Mouse (Mus musculus): ENCODE measurements at regions not wholly inside any gene's neighbourhood (a gene's known extent, or its start where the extent isn't known, plus 50 kb on each side); places are given as distances from the start of the nearest gene placed in this dataset.
A peak's percentile ranks its signal among the peaks of the same experiment; 100 is the strongest.

DNA sequence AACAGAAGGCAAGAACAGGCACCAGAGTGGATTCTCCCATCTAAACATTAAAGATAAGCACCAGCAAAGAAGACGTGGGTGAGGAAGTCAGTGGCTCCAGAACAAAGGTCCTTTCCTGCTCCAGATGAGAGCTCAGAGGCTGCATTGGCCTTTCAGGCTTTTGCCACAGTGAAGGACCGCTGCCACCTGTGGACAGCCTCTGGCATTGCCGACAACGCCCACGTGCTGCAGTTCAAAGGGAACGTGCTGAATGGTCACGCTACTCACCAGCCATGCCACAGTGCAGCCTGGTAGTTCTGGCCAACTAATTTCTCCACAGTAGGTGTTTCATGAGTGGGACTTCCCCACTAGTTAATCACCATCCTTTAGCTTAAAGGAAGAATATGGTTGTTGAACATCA is 365.1 kb downstream of the Dmrt2 start:
- DNase-seq (ENCODE audit: low spot score): peak; percentile 33

DNA sequence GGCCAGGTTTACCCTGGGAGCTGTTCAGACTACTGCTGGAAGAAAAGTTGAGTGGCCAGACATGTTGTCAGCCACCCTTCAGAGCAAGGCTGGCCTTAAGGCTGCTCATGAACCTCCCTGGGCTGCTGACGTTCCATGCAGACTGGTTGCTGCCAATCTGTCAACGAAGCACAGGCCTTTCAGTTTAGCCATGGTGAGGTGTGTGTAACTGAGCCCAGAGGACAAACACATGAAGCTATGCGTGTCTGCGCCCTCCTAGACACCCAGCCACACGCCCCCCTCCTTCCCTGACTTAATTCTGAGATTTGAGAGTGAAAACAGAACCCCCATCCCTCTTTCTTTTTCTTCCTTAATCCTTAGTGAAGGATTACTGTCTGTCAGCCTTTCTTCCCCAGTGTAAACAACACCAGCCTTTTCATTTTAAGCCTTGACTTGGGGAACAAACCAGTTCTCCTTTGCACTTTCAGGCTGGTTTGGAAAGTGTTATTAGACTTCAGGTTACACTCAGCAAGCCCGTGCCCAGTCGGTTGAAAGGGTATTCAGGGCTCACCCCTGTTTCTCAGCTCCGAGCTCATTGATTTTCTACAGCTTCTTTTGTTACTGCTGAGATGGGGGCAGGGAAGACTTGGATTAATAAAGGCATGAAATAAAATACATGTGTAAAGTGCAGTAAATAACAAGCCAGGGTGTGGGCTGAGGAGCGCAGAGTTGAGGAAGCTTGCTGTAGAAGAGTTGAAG is 379.4 kb downstream of the Dmrt2 start:
- DNase-seq (ENCODE audit: low spot score): no peak

DNA sequence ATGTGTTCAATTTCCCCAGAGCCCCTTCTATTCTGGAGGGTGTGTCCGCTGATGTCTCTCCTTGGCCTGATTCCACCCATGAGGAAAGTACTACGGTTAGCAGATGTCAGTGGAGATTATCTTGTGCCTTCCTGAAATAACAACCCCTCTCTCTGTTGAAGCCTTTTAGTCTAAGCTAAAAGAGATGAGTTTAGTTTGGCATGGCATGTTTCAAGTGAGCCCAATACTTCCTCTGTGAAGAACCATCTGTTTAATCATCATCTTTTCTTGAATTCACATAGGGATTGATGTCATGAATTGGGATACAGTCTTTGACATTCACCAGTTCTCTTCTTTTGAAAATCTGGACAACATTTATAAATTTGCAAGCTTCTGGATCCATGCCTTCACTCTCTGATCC is 387.5 kb downstream of the Dmrt2 start:
- no peak for DNase-seq (ENCODE audit: low spot score)

DNA sequence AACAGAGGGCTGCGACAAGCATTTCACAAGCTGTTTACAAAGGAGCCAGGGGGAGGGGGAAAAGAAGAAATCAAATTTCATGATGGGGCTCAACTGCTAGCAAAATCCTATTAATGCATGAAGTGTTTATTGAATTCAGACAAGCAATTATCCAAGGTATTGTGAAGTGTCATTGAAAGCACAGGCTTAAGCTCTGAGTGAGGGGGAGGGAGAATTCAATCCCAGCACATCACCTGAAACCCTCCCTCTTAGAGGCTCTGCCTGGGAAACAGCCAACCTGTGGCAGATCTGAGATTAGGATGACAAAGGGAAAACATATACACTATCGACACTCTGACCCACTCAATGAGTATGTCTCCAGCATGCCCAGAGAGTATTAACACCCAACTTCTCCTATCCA is 396.3 kb downstream of the Dmrt2 start:
- no peak for DNase-seq (ENCODE audit: low spot score)

DNA sequence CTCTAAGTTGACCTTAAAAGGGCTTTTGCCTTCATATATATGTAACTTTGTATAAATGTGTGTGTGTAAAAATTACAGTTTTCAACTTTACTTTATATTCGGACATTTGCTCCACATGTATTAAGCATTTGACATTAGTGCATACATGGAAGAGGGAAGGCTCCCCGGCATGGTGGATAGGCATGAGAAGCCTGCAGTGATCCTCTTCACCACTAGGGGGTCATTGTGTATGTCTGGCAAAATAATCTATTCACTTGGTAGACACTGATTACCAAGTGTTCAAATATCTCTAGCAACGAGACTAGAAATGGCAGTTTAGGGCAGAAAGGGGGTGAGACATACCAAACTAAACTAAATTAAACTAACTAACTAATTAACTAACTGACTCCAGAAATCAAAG is 397.7 kb downstream of the Dmrt2 start:
- DNase-seq (ENCODE audit: low spot score): no peak

DNA sequence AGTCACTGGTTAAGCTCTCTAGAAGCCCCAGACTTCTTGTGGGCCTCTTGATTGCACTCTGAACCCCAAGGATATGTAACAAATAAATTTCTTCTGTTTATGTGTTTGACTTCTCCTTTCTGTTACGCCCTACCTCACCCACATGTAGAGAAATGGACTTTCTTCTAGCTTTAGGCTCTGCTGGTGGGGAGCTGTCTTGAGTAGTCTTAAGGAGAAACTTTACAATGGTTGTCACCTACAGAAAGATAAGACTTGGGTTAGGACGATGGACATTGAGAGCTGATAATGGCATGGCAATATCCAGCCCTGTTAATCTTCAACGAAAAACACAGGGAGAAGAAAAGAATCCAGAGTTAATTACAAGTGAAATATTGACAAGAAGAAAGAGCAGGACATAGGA is 416.1 kb downstream of the Dmrt2 start:
- no peak for DNase-seq (ENCODE audit: low spot score)

DNA sequence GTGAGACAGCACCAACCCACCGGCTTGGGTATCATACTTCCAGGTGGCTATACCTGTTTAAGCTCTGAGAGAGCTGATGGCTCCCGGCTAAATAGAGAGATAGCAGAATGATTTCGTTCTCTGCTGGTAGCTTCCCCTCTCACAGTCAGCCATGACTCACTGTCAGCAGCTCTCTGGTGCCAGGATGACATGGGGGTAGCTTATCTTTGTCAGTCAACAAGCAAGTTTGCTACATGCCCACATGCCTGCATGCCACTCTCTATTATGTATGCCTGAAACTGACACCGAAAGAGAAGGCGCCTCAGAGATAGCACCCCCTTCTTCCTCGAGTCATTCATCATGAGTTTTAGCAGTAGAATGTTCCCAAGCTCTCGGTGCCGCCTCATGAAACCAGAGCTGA is 419.2 kb downstream of the Dmrt2 start:
- no peak for DNase-seq (ENCODE audit: low spot score)

DNA sequence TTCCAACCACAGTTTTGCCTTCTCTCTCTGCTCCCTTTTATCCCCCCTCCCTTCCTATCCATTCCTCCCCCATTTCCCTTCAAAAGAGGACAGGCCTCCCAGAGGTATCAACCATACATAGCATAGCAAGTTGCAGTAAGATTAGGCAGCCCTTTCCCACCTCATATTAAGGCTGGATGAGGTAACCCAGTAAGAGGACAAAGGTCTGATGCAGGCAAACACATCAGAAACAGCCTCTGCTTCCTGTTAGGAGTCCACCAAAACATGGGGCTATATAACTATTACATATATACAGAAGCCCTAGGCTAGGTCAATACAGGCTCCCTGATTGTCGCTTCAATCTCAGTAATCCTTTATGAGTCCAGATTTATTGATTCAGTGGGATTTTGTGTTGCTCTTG is 421.6 kb downstream of the Dmrt2 start:
- DNase-seq (ENCODE audit: low spot score): no peak

DNA sequence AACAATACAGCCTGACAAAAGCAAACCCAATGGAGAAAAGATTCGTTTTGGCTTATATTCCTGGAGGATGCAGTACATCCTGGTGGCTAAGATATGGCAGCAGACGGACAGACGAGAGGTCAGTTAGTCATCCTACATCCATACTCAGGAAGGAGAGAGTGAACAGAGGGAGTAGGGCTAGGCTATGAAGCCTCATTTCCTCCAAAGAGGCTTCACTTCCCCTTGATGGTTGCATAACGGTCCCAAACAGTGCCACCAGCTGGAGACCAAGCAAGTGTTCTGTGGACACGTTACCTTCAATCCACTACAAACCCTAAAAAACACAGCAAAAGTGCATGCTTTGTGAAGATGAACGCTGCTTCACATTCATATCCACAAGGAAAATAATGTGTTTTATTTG is 442.1 kb downstream of the Dmrt2 start:
- DNase-seq (ENCODE audit: low spot score): no peak

DNA sequence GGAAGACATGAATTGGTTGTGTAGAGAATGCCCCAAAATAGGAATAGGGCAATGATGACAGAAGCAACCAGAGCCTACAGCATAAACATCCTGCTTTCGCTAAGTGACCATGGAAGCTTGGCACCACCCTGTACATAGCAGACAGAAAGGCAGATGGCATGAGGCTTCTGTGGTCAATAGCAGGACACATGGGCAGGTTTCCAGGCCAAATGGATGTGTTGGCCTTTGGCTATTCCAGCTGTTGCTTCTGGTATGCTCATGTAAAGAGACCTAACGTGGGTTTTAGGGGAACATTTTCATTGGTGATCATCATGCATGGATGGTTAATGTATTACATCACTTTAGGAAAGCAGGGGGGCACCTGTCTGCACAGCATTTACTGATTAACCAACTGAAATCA is 456.2 kb downstream of the Dmrt2 start:
- DNase-seq (ENCODE audit: low spot score): no peak

DNA sequence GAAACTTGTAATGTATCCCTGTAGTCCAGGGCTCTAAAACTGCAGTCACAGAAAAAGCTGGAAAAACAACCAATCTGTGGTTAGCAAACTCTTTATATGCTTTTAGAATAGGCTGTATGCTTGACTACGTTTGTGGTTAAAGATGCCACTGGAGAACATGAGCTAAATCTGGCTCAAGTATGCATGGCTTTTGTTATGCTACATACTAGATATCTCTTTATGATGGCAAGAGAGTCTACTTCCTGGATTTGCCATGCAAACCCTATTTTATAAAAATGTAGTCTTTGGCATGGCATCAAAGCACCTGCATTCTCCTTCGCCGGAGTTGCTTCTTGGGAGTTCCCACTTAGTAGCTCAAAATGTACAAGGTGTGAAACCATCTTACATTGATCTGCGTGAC is 462.2 kb downstream of the Dmrt2 start:
- DNase-seq (ENCODE audit: low spot score): no peak

DNA sequence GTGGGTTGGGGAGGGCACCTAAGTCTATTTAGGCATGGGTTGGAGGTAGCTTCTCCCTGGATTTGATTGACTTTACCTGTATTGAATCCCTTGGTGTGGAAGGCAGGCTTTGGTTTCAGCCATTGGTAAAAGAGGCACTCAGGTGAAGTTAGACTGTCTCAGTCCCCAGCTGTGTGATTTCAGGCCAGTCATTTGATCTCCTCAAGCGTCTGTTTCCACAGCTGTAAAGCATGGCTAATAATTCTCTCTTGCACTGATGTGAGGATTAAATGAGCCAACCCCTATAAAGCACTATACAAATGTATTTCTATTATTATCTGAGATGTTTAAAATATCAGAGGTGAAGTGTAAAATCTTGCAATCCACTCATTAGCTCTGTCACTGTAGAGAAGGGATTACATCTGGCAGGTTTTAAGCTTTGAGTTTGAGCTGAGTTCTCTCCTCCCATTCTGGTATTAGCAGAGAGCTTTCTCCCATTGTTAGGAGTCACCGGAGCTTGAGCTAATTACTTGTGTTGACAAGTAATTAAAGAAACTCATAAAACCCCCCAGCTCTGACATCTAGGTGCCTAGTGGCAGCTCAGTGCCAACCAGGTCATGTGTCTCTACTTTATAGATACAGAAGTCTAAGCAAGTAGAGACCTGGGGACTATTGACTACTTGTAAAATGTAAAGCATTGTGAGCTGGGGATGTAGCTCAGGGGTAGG is 463.3 kb downstream of the Dmrt2 start:
- no peak for DNase-seq (ENCODE audit: low spot score)

DNA sequence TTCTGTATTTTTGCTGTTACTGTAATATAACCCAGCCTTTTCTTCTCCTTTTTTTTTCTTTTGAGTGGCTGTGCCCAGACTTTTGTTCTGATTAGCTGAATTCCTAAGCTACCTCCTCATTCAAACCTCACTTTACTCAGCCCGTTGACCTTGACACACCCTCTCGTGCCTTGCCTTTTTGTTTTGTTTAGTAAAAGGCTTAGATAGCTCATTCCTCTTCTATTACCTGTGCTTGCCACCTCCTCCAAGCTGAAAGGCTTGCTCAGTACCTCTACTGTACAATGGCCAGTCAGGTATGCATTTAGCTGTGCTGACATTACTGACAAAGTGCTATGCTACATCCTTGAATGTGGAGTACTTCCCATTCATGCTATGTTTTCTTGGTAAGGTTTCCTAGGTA is 464.2 kb upstream of the Smarca2 start:
- no peak for DNase-seq (ENCODE audit: low spot score)

DNA sequence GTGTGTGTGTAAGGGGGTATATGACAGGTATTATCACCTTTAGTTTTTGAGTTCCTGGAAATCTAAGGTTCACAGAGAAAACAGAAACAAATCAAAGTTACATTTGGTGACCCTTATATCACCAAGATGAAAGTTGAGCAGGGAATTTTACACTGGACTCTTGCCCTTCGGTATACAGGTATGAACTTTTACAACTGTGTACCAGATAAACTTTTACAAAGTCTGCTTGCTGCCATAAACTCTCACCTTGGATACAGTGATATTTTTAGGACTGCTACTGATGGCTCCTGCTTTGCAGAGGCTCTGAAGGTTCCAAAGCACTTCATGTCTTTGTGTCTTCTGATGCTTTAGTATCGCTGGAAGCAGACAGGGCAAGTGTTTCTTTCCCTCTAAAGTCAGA is 461.3 kb upstream of the Smarca2 start:
- no peak for DNase-seq (ENCODE audit: low spot score)

DNA sequence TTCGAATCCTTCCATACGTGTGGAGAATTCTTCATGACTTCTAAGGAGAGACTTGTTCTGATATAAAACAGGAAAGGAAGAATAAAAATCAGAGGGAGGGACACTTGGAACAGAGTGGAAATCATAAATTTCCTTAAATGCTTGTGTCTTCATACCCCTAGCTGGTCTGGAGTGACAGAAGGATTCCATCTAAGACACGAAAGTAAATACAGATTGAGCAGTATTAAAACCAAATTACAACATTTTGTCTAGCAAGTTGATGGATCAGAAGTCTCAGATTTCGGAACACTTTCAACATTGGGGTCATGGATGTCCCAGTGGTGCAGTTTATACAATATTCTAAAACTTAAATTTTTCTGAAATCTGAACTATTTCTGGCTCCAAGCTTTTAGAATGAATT is 453.6 kb upstream of the Smarca2 start:
- no peak for DNase-seq (ENCODE audit: low spot score)

DNA sequence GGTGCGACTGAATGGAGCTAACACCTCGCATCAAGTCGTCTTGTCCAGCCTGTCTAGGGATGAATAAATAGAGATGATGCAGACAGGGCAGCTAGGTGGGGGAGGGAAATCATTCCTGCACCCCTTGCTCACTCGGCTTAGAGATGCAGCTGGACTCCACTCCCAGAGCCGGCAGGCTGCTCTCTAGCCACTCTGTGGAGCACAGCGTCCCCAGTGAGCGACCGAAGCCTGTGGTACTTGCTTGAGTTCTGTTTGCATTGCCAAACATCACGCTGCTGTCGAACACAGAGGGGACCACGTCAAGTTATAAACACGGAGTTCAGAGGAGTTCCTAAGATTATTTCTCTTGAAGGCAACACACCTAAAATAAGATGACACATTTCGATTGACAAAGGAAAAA is 439.9 kb upstream of the Smarca2 start:
- DNase-seq (ENCODE audit: low spot score): no peak

DNA sequence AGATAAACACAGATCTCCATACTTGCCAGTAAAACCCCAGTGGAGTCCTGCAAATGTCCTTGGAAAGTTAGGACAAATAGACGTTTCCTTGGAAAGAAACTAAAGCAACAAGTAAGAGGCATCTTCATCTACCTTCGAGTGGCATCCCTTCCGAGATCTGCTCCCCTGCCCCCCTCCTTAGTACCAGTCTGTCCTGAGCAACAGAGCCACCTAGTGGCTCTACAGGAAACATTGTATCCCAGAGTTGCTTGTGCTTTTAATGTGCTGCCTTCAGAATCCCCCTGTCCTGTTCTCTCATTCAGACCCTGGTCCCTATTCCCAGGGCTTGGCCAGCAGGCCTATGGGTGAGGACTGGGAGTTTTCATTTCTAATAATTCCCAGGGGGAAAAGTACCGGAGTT is 423.1 kb upstream of the Smarca2 start:
- DNase-seq (ENCODE audit: low spot score): no peak

DNA sequence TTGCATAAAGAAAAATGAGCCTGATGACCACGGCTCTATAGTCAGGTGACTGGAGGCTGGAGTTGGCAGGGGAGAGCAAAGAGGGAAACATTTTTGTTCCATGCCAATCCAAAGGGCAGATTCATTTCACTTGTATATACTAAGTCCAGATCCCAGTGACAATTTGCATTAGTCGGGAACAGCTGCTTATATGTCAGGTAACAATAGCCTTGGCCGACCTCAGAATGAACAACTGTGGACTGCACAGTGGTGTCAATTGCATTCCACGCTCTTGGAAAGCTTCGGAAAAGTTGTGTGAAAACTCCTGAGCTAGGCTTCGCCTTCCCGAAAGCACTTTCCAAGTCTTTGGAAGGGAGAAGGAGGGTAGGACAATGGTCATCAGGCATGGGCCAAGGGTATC is 419.8 kb upstream of the Smarca2 start:
- DNase-seq (ENCODE audit: low spot score): no peak

DNA sequence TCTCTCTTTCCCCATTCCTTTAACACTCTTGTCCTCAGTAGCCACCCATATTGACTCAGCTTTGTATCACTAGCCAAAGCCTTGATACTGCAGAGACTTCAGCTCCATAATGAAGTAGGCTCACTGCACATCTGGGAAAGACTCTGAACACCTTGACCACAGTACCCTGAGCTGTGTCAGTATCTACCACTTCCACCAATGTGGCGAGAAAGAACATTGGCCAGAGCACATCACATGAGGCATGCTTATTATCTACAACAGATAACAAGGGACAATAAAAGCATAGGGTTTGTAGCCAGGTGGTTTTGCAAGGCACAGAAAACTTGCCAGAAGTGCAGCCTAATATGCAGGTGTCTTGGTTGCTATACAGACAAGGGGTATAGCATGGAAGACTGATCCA is 414.0 kb upstream of the Smarca2 start:
- DNase-seq (ENCODE audit: low spot score): no peak

DNA sequence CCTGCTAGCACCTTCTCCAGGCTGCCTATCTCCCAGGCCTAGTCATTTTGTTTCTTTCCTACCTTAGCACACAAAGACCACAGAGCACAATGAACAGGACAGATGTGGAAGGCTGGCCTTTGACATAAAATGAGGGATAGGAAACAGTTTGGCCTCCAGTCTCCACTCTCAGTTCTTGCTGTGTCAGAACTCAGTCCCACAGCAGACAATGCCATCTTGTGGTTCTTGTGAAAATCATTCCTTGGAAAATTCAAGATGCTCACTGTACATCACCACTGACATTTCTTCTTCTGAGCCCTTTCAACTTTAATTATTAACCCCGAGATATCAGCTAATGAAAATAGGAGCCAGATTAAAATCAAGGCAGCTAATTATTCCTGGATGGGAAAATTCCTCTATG is 411.2 kb upstream of the Smarca2 start:
- no peak for DNase-seq (ENCODE audit: low spot score)

DNA sequence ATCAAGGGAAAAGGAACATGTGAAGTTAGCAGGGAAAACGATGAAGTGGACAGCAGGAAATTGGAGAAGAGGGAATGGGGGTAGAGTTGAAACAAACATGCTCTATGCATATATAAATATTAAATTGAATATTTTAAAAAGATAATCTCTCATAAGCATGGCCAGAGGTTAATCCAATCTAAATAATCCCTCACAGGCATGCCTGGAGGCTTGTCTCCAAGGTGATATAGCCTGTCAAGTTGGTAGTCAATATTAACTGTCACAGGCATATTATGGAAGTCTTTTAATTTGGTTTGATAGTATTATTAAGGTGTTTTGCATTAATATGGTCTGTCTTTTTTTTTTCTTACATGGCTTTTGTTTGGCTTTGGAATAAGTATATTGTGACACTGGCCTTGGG is 396.1 kb upstream of the Smarca2 start:
- no peak for DNase-seq (ENCODE audit: low spot score)

DNA sequence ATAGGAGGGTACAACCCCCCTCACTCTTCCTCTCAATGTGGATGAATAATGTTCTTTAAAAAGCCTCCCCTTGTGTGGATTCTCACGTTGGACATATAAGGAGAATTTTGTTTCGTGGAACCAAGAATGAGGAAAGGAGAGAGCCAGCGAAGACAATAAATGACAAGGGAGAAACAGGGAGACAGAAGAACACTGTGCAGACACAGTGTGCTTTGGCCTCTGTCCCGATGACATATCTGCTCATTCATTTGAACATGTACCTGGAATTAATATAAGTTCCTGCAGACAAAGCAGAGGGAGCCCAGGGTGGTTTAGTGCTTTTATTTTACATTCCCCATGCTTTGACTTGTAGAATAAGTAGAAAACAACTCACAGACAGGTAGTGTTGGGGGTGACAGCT is 370.3 kb upstream of the Smarca2 start:
- DNase-seq (ENCODE audit: low spot score): no peak

DNA sequence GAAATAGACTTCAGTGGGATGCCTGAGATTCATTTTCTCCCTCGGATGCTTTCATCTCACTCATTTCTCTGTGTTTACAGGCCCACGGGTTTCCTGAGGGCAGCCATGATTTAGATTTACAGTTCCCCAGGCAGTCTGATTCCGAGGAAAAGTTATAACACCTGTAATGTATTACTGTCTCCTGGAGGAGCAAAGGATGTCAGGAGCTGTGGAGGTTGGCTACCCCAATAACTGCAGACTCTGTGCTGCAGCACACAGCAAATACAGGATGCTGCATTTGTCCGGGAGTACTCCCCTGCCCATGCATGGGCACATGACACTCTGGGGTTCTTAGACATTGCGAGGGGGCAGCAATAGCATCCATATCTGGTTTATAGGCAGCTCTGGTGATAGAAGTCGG is 360.8 kb upstream of the Smarca2 start:
- DNase-seq (ENCODE audit: low spot score): no peak

DNA sequence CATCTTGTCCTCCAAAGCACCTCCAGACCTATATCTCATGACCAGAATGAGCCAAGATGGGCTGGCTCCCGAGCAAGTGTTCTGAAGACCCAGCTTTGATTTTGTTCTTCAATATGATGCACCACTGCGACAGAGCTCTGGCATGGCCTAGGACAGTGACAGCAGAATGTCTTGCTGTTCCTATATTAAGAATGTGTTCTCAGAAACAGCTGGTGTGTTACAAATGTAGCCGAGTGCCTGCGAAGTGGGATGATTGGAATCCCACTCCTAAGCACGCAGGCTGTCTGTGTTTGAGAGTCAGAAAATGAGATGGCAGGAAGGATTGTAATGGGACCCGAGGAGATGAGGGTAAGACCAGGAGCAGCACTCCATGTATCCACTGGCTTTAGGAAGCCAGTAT is 355.1 kb upstream of the Smarca2 start:
- no peak for DNase-seq (ENCODE audit: low spot score)
